Mouse (Mus musculus): ENCODE measurements at regions not wholly inside any gene's neighbourhood (a gene's known extent, or its start where the extent isn't known, plus 50 kb on each side); places are given as distances from the start of the nearest gene placed in this dataset.

DNA sequence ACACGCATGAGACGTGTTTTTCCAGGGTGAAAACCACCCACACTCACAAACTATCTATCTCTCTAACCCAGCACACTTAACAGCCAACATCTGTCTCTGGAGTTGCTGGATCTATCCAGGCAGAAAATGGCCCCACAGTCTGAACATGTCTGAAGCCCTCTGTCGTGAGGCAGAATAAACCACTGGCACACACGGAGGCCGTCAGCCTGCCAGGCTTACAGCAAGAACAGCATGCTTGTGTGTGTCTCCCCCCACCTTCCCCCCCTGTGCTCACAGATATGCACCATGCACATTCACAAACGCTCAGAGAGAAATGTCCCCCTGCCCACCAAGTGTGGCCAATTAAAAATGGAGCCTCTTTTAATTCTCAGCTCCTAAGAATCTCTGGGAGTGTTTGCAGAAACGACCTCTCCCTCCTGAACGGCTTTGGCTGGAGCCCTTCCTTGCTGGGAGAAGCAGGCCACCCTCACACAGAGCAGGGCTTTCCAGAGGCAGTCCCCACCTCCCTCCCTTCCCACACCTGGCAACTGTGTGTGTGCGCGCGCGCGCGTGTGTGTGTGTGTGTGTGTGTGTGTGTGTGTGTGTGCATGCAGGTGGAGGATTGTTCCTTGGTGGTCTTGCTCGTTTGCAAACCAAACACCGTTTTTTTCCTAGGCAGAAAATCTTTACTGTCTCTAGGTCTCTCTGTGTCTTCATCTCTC lies 88.7 kb downstream of the Edn3 start:
- Histone ChIP-seq H3K4me3 (ENCODE audit: insufficient read depth, low read length) (no peak overlapping the region), H3K4me1 (ENCODE audit: control insufficient read depth, insufficient read depth, low read length) (no peaks in the 10 kb centered on the region), H3K27ac (ENCODE audit: insufficient read depth, low read depth, low read length) (no peak overlapping the region)
- no peak for TF ChIP-seq POLR2A (IDR thresholded peaks at IDR 0.05; ENCODE audit: borderline replicate concordance, low read depth, low read length)
- TF ChIP-seq CTCF (IDR thresholded peaks at IDR 0.05; ENCODE audit: low read depth, low read length), result no peak

DNA sequence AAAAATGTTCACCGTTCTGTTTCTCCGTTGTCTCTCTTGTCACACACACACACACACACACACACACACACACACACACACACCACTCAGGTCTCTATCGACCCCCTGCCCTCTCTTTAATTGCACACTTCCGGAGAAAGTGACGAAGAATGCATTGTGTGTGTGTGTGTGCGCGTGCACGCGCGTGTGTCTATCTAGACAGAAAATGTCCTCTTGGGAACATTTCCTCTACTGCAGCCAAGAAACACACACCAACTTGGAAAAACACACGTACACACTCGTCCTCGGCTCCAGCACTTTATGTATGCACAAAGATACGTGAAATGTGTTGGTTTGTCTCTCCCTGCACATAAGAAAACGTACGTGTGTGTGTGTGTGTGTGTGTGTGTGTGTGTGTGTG lies 90.4 kb downstream of the Edn3 start:
- Histone ChIP-seq H3K4me1 (ENCODE audit: control insufficient read depth, insufficient read depth, low read length) (no peaks in the 10 kb centered on the region), H3K4me3 (ENCODE audit: insufficient read depth, low read length) (no peak overlapping the region), H3K27ac (ENCODE audit: insufficient read depth, low read depth, low read length) (no peak overlapping the region)
- no peak for TF ChIP-seq CTCF (IDR thresholded peaks at IDR 0.05; ENCODE audit: low read depth, low read length)

DNA sequence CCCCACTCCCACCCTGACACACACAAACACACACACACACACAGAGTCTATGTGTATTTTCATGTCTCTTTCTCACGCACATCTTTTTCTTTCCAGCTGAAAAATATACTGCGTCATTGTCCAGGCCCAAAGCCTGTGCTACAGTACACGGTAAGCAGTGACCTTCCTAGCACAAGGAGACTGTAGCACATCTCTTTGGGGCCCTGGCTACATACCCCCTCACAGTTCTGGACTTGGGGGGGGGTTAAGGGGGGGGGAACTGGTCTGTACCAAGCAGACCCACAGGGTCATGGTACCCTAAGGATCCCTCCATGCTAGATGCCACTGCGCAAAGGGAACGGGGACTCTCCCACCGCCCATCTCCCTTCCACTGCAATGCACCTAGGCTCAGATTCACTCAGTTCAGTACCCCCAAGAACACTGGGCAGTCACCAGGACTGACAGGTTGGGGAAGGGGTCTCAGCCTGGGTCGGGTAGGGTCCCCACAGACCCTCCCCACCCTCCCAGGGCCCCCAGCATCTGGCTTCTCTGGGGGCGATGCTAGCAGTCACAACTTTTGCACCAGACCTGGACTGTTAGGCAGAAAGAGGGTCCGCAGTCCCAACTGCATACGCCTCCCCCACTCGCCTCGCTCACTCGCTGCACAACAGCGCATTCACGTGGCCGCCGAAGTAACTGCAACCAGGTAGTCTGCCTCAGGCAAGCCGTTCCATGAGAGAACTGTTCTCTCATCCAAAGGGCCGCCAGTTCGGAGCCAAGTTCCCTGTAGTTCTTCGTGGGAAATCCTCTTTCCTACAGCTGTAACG lies 91.3 kb downstream of the Edn3 start:
- no peak for TF ChIP-seq POLR2A (IDR thresholded peaks at IDR 0.05; ENCODE audit: borderline replicate concordance, low read depth, low read length)
- TF ChIP-seq CTCF (IDR thresholded peaks at IDR 0.05; ENCODE audit: low read depth, low read length), result no peak
- Histone ChIP-seq H3K4me1 (ENCODE audit: control insufficient read depth, insufficient read depth, low read length) (no peaks in the 10 kb centered on the region), H3K4me3 (ENCODE audit: insufficient read depth, low read length) (no peak overlapping the region), H3K27ac (ENCODE audit: insufficient read depth, low read depth, low read length) (no peak overlapping the region)

DNA sequence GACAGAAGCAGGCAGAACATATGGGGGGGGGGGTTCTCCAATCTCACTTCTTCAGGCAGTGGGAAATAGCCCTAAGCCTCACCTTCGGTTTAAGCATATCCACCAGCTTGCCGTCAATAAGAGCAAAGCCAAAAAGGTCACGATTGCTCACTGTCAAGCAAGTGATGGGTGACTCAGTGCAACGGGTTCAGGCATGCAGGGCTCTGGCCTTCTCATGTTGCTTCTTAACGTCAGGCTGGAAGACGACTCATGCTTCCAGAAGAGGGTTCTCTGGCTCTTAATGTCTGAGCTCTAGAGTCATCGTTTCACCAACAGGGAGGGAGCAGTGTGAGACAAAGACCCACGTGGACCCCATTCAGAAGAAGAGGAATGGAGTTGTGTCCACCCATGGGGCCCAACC lies 93.4 kb downstream of the Edn3 start:
- H3K4me3 ChIP-seq (ENCODE audit: insufficient read depth, low read length), result no peak overlapping the region
- H3K27ac ChIP-seq (ENCODE audit: insufficient read depth, low read depth, low read length), result no peak overlapping the region
- no peak for TF ChIP-seq POLR2A (IDR thresholded peaks at IDR 0.05; ENCODE audit: borderline replicate concordance, low read depth, low read length)
- no peak for TF ChIP-seq CTCF (IDR thresholded peaks at IDR 0.05; ENCODE audit: low read depth, low read length)
- H3K4me1 ChIP-seq (ENCODE audit: control insufficient read depth, insufficient read depth, low read length), result no peaks in the 10 kb centered on the region

DNA sequence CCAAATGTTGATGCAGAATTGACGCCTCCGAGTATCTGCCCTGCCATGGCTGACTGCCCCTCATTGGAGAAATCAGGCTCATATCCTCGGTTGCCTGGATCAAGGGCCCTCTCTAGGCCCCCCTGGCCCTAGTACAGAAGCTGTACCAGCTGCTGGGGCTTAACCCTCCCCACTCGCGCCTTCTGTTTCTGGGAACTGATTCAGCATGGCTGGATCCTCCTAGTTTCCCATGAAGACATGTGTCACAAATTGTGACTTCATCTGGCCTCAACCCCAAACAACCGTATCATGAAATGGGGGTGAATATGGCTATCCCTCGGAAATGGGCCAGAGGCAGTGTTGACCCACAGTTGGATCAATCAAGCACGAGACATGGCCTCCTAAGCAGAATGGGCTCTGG lies 95.1 kb downstream of the Edn3 start:
- Histone ChIP-seq H3K4me1 (ENCODE audit: control insufficient read depth, insufficient read depth, low read length) (no peaks in the 10 kb centered on the region), H3K4me3 (ENCODE audit: insufficient read depth, low read length) (no peak overlapping the region), H3K27ac (ENCODE audit: insufficient read depth, low read depth, low read length) (no peak overlapping the region)
- TF ChIP-seq CTCF (IDR thresholded peaks at IDR 0.05; ENCODE audit: low read depth, low read length) (no peak), POLR2A (IDR thresholded peaks at IDR 0.05; ENCODE audit: borderline replicate concordance, low read depth, low read length) (no peak)

DNA sequence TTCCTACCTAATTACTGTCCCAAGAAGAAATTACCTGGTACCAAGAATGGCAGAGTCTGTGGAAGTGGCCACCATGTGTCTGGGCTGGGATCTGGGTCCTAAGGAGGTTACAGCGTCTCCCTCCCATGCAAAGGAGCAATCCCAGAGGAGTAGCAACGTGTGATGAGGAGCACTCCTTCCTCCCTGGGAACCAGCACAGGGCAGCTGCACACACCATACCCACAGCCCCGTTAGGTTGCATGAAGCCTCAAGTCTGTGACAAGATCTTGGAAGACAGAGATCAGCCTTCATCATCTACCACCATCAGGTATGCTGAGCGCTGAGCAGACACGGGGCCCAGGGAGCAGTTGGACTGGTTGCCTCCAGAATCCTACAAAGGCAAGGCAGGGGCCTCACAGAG lies 95.7 kb downstream of the Edn3 start:
- Histone ChIP-seq H3K4me3 (ENCODE audit: insufficient read depth, low read length) (no peak overlapping the region), H3K4me1 (ENCODE audit: control insufficient read depth, insufficient read depth, low read length) (no peaks in the 10 kb centered on the region), H3K27ac (ENCODE audit: insufficient read depth, low read depth, low read length) (no peak overlapping the region)
- TF ChIP-seq POLR2A (IDR thresholded peaks at IDR 0.05; ENCODE audit: borderline replicate concordance, low read depth, low read length) (no peak), CTCF (IDR thresholded peaks at IDR 0.05; ENCODE audit: low read depth, low read length) (no peak)

DNA sequence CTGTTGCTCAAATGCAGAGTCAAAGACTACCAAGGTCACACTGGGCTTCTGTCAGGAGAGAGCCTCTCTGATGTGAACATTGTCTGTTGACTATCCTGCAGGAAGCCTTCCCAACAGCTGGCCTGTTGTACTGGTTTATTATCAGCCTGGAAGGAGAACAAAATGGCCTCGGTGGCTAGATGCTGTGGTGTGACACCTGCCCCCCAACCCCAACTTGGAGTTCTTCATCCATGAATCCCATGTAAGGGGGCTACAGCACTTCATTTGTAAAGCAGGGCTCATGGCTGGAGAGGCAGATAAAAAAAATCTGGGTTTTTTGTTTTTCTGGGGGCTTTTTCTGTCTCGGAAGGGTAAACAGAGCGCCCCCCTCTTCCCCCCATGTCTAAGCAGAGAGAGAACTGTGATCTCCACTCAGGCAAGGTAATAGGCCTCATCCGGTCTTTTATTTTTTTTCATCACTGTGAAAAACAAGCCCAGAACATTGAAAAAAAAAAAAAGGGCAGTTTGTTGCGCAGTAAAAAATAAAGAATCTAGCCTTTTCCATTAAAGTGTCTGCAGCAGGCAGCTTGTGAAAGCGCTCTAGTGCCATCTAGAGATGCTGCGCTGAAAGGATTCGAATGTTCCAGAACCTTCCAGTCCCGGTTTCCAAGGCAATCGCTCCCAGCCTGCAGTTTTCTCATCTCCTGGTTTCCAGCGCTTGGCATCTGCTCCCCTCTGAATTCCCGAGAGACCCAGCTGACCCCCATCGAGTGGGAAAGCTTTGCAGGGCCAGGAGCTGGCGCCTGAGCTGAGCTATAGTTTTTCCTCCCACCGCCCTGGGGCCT lies 97.8 kb downstream of the Edn3 start:
- Histone ChIP-seq H3K4me1 (ENCODE audit: control insufficient read depth, insufficient read depth, low read length) (no peaks in the 10 kb centered on the region), H3K27ac (ENCODE audit: insufficient read depth, low read depth, low read length) (no peak overlapping the region), H3K4me3 (ENCODE audit: insufficient read depth, low read length) (no peak overlapping the region)
- TF ChIP-seq POLR2A (IDR thresholded peaks at IDR 0.05; ENCODE audit: borderline replicate concordance, low read depth, low read length) (no peak), CTCF (IDR thresholded peaks at IDR 0.05; ENCODE audit: low read depth, low read length) (no peak)

DNA sequence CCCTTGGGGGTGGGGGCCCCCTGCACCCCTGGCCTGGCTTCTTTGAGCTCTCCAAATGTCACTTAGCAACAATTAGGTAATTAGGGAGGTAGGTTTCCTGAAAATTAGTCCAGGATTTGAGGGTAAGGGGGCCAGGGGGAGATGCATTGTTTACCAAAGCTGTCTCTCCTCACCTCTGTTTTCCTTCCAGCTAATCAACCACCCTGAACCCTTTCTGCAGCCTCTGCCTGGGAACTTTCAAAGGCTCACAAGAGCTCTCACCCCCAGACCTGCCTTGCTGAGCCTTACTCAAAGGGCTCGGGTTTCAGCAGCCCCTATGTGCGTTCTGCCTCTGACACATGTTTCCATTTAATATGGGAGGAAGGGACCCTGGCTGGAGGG lies 98.4 kb downstream of the Edn3 start:
- no peaks in the 10 kb centered on the region for H3K4me1 ChIP-seq (ENCODE audit: control insufficient read depth, insufficient read depth, low read length)
- no peak overlapping the region for H3K4me3 ChIP-seq (ENCODE audit: insufficient read depth, low read length)
- H3K27ac ChIP-seq (ENCODE audit: insufficient read depth, low read depth, low read length), result no peak overlapping the region
- no peak for TF ChIP-seq POLR2A (IDR thresholded peaks at IDR 0.05; ENCODE audit: borderline replicate concordance, low read depth, low read length)
- no peak for TF ChIP-seq CTCF (IDR thresholded peaks at IDR 0.05; ENCODE audit: low read depth, low read length)

DNA sequence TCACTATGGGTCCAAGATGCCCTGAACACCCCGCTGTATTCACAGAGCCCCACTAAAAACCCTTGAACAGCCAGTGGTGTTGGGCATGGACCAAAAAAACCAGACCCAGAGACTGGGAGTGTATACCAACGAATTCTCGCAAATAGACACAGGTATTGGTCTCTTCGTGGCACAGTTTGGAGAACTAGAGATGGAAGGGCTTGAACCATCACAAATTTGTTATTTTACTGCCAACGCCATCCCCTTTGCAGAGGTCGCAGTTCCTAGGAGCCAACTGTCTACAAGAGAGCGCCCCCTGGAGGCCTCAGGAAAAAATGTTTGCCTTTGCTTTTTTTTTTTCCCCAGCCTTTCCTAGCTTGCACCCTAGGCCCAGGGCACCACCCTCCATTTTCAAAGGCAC lies 99.1 kb downstream of the Edn3 start:
- Histone ChIP-seq H3K27ac (ENCODE audit: insufficient read depth, low read depth, low read length) (no peak overlapping the region), H3K4me1 (ENCODE audit: control insufficient read depth, insufficient read depth, low read length) (no peaks in the 10 kb centered on the region), H3K4me3 (ENCODE audit: insufficient read depth, low read length) (no peak overlapping the region)
- peak; percentile 22; the same call in 1 of the 2 replicates for TF ChIP-seq CTCF (IDR thresholded peaks at IDR 0.05; ENCODE audit: low read depth, low read length)
- TF ChIP-seq POLR2A (IDR thresholded peaks at IDR 0.05; ENCODE audit: borderline replicate concordance, low read depth, low read length), result no peak

DNA sequence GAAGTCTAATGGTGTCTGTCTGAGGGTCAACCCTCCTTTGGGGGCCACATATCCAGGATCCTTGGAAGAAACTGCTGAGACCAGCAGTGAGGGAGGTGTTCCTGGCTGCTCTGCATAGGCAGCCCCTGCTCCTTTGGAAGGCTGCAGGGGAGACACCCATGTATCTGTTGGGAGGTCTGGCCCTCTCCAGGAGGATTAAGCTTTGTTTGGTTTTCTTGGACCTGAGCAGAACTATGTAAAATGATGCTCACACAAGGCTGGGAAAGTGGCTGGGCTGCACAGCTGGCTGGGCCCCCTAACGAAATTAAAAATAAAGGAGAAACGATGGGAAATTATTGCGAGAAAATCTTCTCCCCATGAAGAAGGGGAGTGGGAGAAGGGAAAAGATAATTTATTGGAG lies 104.2 kb downstream of the Edn3 start:
- TF ChIP-seq POLR2A (IDR thresholded peaks at IDR 0.05; ENCODE audit: borderline replicate concordance, low read depth, low read length) (no peak), CTCF (IDR thresholded peaks at IDR 0.05; ENCODE audit: low read depth, low read length) (no peak)
- Histone ChIP-seq H3K4me1 (ENCODE audit: control insufficient read depth, insufficient read depth, low read length) (no peaks in the 10 kb centered on the region), H3K27ac (ENCODE audit: insufficient read depth, low read depth, low read length) (no peak overlapping the region)

More for the DNA sequence above, 104.2 kb downstream of the Edn3 start:
- no peak overlapping the region for H3K4me3 ChIP-seq (ENCODE audit: insufficient read depth, low read length)

Measured in bone marrow macrophage, adult 2 months (primary cell).